Mouse (Mus musculus) heart, embryonic 14.5 days (tissue): ENCODE measurements around the gene Tmem117. TPM values are rescaled to one million over a fixed set of nuclear protein-coding genes. Genes with fewer than 3 reads are reported as not detected.

Source experiments
- ATAC-seq: fragments of 200-750 bp; cut with Nextera tagmentation; 2 replicates; pipeline ENCODE4 v1.8.0; 2017; ENCODE audit warnings: low read depth, moderate TSS enrichment; ENCODE audit not compliant: insufficient number of reproducible peaks, insufficient read depth, low FRiP score
- H3K27ac ChIP-seq, 2 experiments: fragments of 200-500 bp in 1 of 2; fragments of 300-500 bp in 1 of 2; sonication (generic) in 1 of 2; replicated peaks in 1 of 2; 2 replicates each; pipeline ENCODE4 v1.5.1; 2012 to 2014; ENCODE audit warnings: low read depth in 2 of 2, low read length in 2 of 2, control low read depth in 1 of 2, mild to moderate bottlenecking in 1 of 2, mixed read lengths in 1 of 2; ENCODE audit not compliant: control insufficient read depth in 1 of 2, insufficient read depth in 1 of 2
- H3K27me3 ChIP-seq: fragments of 300-500 bp; sonication (generic); 2 replicates; pipeline ENCODE4 v1.6.1; 2014; ENCODE audit warnings: mild to moderate bottlenecking, low read length, control low read depth; ENCODE audit not compliant: control insufficient read depth, insufficient read depth
- H3K36me3 ChIP-seq: fragments of 300-500 bp; sonication (generic); 2 replicates; pipeline ENCODE4 v1.6.1; 2014; ENCODE audit warnings: mild to moderate bottlenecking, control low read depth, low read length, mixed read lengths; ENCODE audit not compliant: control insufficient read depth, insufficient read depth
- H3K4me1 ChIP-seq, 2 experiments: fragments of 200-500 bp in 1 of 2; fragments of 300-500 bp in 1 of 2; sonication (generic) in 1 of 2; 2 replicates each; pipeline ENCODE4 v1.6.1; 2012 to 2014; ENCODE audit warnings: low read length in 2 of 2, control low read depth in 1 of 2, mixed read lengths in 1 of 2; ENCODE audit not compliant: control insufficient read depth in 2 of 2, insufficient read depth in 2 of 2
- H3K4me2 ChIP-seq: fragments of 300-500 bp; sonication (generic); 2 replicates; pipeline ENCODE4 v1.6.1; 2014; ENCODE audit warnings: mild to moderate bottlenecking, low read length
- H3K4me3 ChIP-seq, 2 experiments: fragments of 200-500 bp in 1 of 2; fragments of 300-500 bp in 1 of 2; sonication (generic) in 1 of 2; 2 replicates each; pipeline ENCODE4 v1.5.1; 2012 to 2014; ENCODE audit warnings: low read length in 2 of 2, mild to moderate bottlenecking in 2 of 2, control low read depth in 1 of 2, low read depth in 1 of 2, moderate library complexity in 1 of 2; ENCODE audit not compliant: control insufficient read depth in 1 of 2, insufficient read depth in 1 of 2
- H3K9ac ChIP-seq: fragments of 300-500 bp; sonication (generic); 2 replicates; pipeline ENCODE4 v1.6.1; 2014; ENCODE audit warnings: mild to moderate bottlenecking, low read length
- H3K9me3 ChIP-seq: fragments of 300-500 bp; sonication (generic); 2 replicates; pipeline ENCODE4 v1.6.1; 2016; ENCODE audit warnings: low read length, control low read depth; ENCODE audit not compliant: control insufficient read depth
- WGBS: fragments of 180-500 bp; shearing (Covaris S2); extraction: QIAGEN DNeasy Blood & Tissue Kit; methylation state at CpG from one replicate; pipeline ENCODE4 v1.1.7; 2014; 5-methylcytosine and 5-hydroxymethylcytosine counted together
- polyA plus RNA-seq: library from polyadenylated mRNA; unstranded; fragments of >200 nt; fragmentation: Nextera tagmentation; extraction: Ambion mirVana; gene quantifications from 2 replicates; pipeline ENCODE4 v1.2.1, GENCODE M21; 2014

Gene Tmem117
- polyA plus RNA-seq, 1 experiment from 2014 or later: 2.0 TPM

GRCm38 (mm10) chr15:94895681-94896080 lies 266.6 kb downstream of the Tmem117 start:
- no peaks in the 10 kb centered on the region for H3K9me3 ChIP-seq
- H3K9ac ChIP-seq: no peak overlapping the region
- no peak overlapping the region for H3K4me3 ChIP-seq
- 89% methylated on average over 11 of the region's 11 CpGs for WGBS
- H3K36me3 ChIP-seq: no peaks in the 10 kb centered on the region
- peaks cover 0 to 3% of the 10 kb centered on the region in 2 experiments; a peak in 1 of 4 replicates for H3K4me1 ChIP-seq
- H3K27me3 ChIP-seq: no peaks in the 10 kb centered on the region
- H3K4me2 ChIP-seq: no peak overlapping the region
- no peak for ATAC-seq
- no peak overlapping the region for H3K27ac ChIP-seq

- H3K9ac ChIP-seq: no peak overlapping the region
- H3K27me3 ChIP-seq: no peaks in the 10 kb centered on the region
- no peak overlapping the region for H3K4me2 ChIP-seq
- no peak for ATAC-seq
- no peaks in the 10 kb centered on the region for H3K36me3 ChIP-seq
- H3K27ac ChIP-seq: no peak overlapping the region
- no peak overlapping the region for H3K4me3 ChIP-seq
- H3K9me3 ChIP-seq: no peaks in the 10 kb centered on the region
- H3K4me1 ChIP-seq: no peaks in the 10 kb centered on the region
- 97% methylated on average over 1 of the region's 1 CpGs for WGBS
These were observed 274.2 kb downstream of the Tmem117 start for GRCm38 (mm10) chr15:94903188-94903587.

GRCm38 (mm10) chr15:94904672-94905407 lies 275.8 kb downstream of the Tmem117 start:
- no peak for ATAC-seq
- no peaks in the 10 kb centered on the region for H3K9me3 ChIP-seq

GRCm38 (mm10) chr15:94921672-94922071 lies 292.6 kb downstream of the Tmem117 start:
- 20% methylated on average over 1 of the region's 1 CpGs for WGBS
- Histone ChIP-seq H3K36me3 (no peaks in the 10 kb centered on the region), H3K4me2 (no peak overlapping the region), H3K4me3 (no peak overlapping the region), H3K27ac (no peak overlapping the region), H3K9me3 (no peaks in the 10 kb centered on the region), H3K9ac (no peak overlapping the region), H3K27me3 (no peaks in the 10 kb centered on the region), H3K4me1 (no peaks in the 10 kb centered on the region)
- ATAC-seq: no peak

More at GRCm38 (mm10) chr15:94904672-94905407, 275.8 kb downstream of the Tmem117 start:
- no peak overlapping the region for H3K4me3 ChIP-seq
- H3K9ac ChIP-seq: no peak overlapping the region
- WGBS: 85% methylated on average over 11 of the region's 11 CpGs
- H3K27me3 ChIP-seq: no peaks in the 10 kb centered on the region
- no peaks in the 10 kb centered on the region for H3K4me1 ChIP-seq
- H3K4me2 ChIP-seq: no peak overlapping the region
- no peaks in the 10 kb centered on the region for H3K36me3 ChIP-seq
- H3K27ac ChIP-seq: no peak overlapping the region

GRCm38 (mm10) chr15:94927986-94928385 lies 299.0 kb downstream of the Tmem117 start:
- ATAC-seq: no peak
- Histone ChIP-seq H3K4me2 (no peak overlapping the region), H3K9me3 (no peaks in the 10 kb centered on the region), H3K4me1 (no peaks in the 10 kb centered on the region), H3K27ac (no peak overlapping the region), H3K9ac (no peak overlapping the region), H3K27me3 (no peaks in the 10 kb centered on the region), H3K36me3 (no peaks in the 10 kb centered on the region), H3K4me3 (no peak overlapping the region)
- 86% methylated on average over 5 of the region's 5 CpGs for WGBS

- no peak overlapping the region for H3K9ac ChIP-seq
- H3K27me3 ChIP-seq: no peaks in the 10 kb centered on the region
- ATAC-seq: no peak
- H3K27ac ChIP-seq: no peak overlapping the region
- H3K4me2 ChIP-seq: no peak overlapping the region
- no peaks in the 10 kb centered on the region for H3K4me1 ChIP-seq
- no peaks in the 10 kb centered on the region for H3K36me3 ChIP-seq
- 48% methylated on average over 3 of the region's 3 CpGs for WGBS
- no peak overlapping the region for H3K4me3 ChIP-seq
- H3K9me3 ChIP-seq: no peaks in the 10 kb centered on the region
These were observed 301.7 kb downstream of the Tmem117 start for GRCm38 (mm10) chr15:94930743-94931142.

- Histone ChIP-seq H3K9me3 (no peaks in the 10 kb centered on the region), H3K9ac (no peak overlapping the region), H3K36me3 (no peaks in the 10 kb centered on the region), H3K4me1 (no peaks in the 10 kb centered on the region), H3K27me3 (no peaks in the 10 kb centered on the region), H3K4me2 (no peak overlapping the region), H3K4me3 (no peak overlapping the region), H3K27ac (no peak overlapping the region)
- WGBS: 81% methylated on average over 4 of the region's 4 CpGs
- ATAC-seq: no peak
These were observed 304.0 kb downstream of the Tmem117 start for GRCm38 (mm10) chr15:94933044-94933443.

- no peak overlapping the region for H3K27ac ChIP-seq
- H3K36me3 ChIP-seq: no peaks in the 10 kb centered on the region
- no peaks in the 10 kb centered on the region for H3K27me3 ChIP-seq
- no peaks in the 10 kb centered on the region for H3K4me1 ChIP-seq
- no peaks in the 10 kb centered on the region for H3K9me3 ChIP-seq
- no peak overlapping the region for H3K4me3 ChIP-seq
- H3K4me2 ChIP-seq: no peak overlapping the region
- 52% methylated on average over 3 of the region's 3 CpGs for WGBS
- no peak overlapping the region for H3K9ac ChIP-seq
- ATAC-seq: no peak
These were observed 304.4 kb downstream of the Tmem117 start for GRCm38 (mm10) chr15:94933480-94933879.
